ENCODE assay signal across 22 mouse cellular contexts in the genomic region with DNA sequence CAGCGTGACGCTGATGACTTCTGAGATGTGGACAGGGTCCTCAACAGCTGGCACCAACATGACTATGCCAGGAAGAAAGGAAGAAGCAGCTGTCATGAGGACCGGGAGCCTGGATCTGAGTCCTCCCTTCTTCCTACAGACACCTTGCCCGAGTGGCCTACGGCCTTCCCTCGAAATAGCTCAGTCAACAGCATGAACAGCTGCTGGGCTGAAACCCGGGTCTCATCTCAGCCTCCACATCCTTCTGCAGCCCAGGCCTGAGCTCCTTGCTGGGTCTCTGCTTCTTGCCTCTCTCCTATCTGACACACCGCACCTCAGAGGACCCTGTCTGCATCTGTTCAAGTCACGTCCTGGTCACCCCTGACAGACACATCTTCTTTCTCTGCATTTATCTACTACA. TPM values are rescaled to one million over a fixed set of nuclear protein-coding genes. Genes with fewer than 3 reads are reported as not detected.
"Had no signal": no experiment of that assay in that cellular context is flagged by ENCODE, and none has a peak within 500 bp of the region (broad histone marks: within the 10 kb centered on the region; RNA-seq: fewer than 3 reads in every experiment).

No protein-coding gene starts in this region.

- H3K9ac ChIP-seq: heart, embryonic 12.5 days; heart, embryonic 13.5 days; heart, embryonic 15.5 days; hindbrain, embryonic 12.5 days; hindbrain, embryonic 13.5 days; hindbrain, embryonic 14.5 days; hindbrain, embryonic 15.5 days; intestine, embryonic 15.5 days; kidney, embryonic 15.5 days had no signal

- H3K4me2 ChIP-seq: heart, embryonic 11.5 days; heart, embryonic 12.5 days; heart, embryonic 15.5 days; hindbrain, embryonic 12.5 days; hindbrain, embryonic 13.5 days; hindbrain, embryonic 14.5 days; hindbrain, embryonic 15.5 days; intestine, embryonic 15.5 days; kidney, embryonic 15.5 days had no signal

- DNase-seq: kidney, adult 11 months; layer of hippocampus, adult 9-11 months; layer of hippocampus, postnatal 36 days had no signal

- ATAC-seq: intestine, embryonic 15.5 days; intestine, postnatal 0 days had no signal

- H3K4me3 ChIP-seq: heart, embryonic 10.5 days; heart, embryonic 12.5 days; heart, embryonic 13.5 days; heart, embryonic 15.5 days; hindbrain, embryonic 10.5 days; hindbrain, embryonic 12.5 days; hindbrain, embryonic 13.5 days; hindbrain, embryonic 15.5 days; intestine, embryonic 15.5 days; kidney, embryonic 15.5 days; layer of hippocampus, adult 2 months had no signal

- H3K9me3 ChIP-seq: heart, embryonic 10.5 days; heart, embryonic 12.5 days; heart, embryonic 13.5 days; heart, embryonic 15.5 days; hindbrain, embryonic 10.5 days; hindbrain, embryonic 12.5 days; hindbrain, embryonic 13.5 days; hindbrain, embryonic 15.5 days; intestine, embryonic 15.5 days; kidney, embryonic 15.5 days had no signal

- H3K36me3 ChIP-seq: intestine, embryonic 15.5 days had no signal

- H3K27me3 ChIP-seq: heart, embryonic 12.5 days; heart, embryonic 13.5 days; heart, embryonic 15.5 days; hindbrain, embryonic 12.5 days; hindbrain, embryonic 13.5 days; hindbrain, embryonic 15.5 days; intestine, embryonic 15.5 days; kidney, embryonic 15.5 days had no signal

- H3K4me1 ChIP-seq: heart, embryonic 10.5 days; heart, embryonic 12.5 days; hindbrain, embryonic 10.5 days; hindbrain, embryonic 12.5 days; hindbrain, embryonic 13.5 days; intestine, embryonic 15.5 days had no signal

- H3K27ac ChIP-seq: heart, embryonic 10.5 days; heart, embryonic 13.5 days; heart, embryonic 15.5 days; hindbrain, embryonic 10.5 days; hindbrain, embryonic 12.5 days; hindbrain, embryonic 13.5 days; hindbrain, embryonic 14.5 days; hindbrain, embryonic 15.5 days; hindbrain, postnatal 0 days; intestine, embryonic 15.5 days; kidney, embryonic 15.5 days; kidney, postnatal 0 days; layer of hippocampus, adult 2 months had no signal

RNA-seq across cellular contexts. Expression of a gene that starts 27.2 kb away (rescaled TPM):
- total RNA-seq: hematopoietic stem cell, adult 5-6 weeks had no signal
- polyA plus RNA-seq: heart, embryonic 11.5 days; heart, embryonic 14.5 days; inflammation-experienced regulatory T-cells, adult 6 months had no signal
